Mouse (Mus musculus) MEL (cell line): ENCODE data around the gene Ttc41.

ENCODE experiments used
- CHD2 ChIP-seq: IDR thresholded peaks from 2 replicates; pipeline ENCODE4 v1.6.1; 2011; ENCODE audit warnings: low read length, improper control_type of control experiment
- CTCF ChIP-seq, 3 experiments: IDR thresholded peaks in 2 of 3; conservative IDR thresholded peaks in 1 of 3; 2 replicates each; pipeline ENCODE4 v1.5.1; 2011 to 2012; ENCODE audit warnings: low read length in 3 of 3, low read depth in 2 of 3, mild to moderate bottlenecking in 2 of 3, improper control_type of control experiment in 1 of 3, inconsistent platforms in 1 of 3, mixed read lengths in 1 of 3, moderate library complexity in 1 of 3; ENCODE audit not compliant: control insufficient read depth in 1 of 3, insufficient read depth in 1 of 3, poor library complexity in 1 of 3, severe bottlenecking in 1 of 3
- EP300 ChIP-seq, 2 experiments: IDR thresholded peaks; 2 replicates each; pipeline ENCODE4 v1.6.1; 2011; ENCODE audit warnings: improper control_type of control experiment in 2 of 2, low read length in 2 of 2, low read depth in 1 of 2, mild to moderate bottlenecking in 1 of 2
- ETS1 ChIP-seq: IDR thresholded peaks from 2 replicates; pipeline ENCODE4 v1.6.1; 2012; ENCODE audit warnings: low read depth, mild to moderate bottlenecking, inconsistent platforms, low read length, improper control_type of control experiment, moderate library complexity
- JUND ChIP-seq: IDR thresholded peaks from 2 replicates; pipeline ENCODE4 v1.6.1; 2011; ENCODE audit warnings: low read depth, mild to moderate bottlenecking, improper control_type of control experiment, low read length
- KAT2A ChIP-seq: conservative IDR thresholded peaks from 2 replicates; pipeline ENCODE4 v1.6.1; 2012; ENCODE audit warnings: low read depth, low read length, improper control_type of control experiment, inconsistent platforms
- MAFK ChIP-seq: IDR thresholded peaks from 2 replicates; pipeline ENCODE4 v1.6.1; 2011; ENCODE audit warnings: low read depth, mild to moderate bottlenecking, low read length, improper control_type of control experiment, borderline replicate concordance
- MAX ChIP-seq: IDR thresholded peaks from 2 replicates; pipeline ENCODE4 v1.6.1; 2011; ENCODE audit warnings: low read length, improper control_type of control experiment
- MXI1 ChIP-seq: IDR thresholded peaks from 2 replicates; pipeline ENCODE4 v1.6.1; 2011; ENCODE audit warnings: mild to moderate bottlenecking, low read depth, low read length, improper control_type of control experiment
- POLR2A ChIP-seq, 2 experiments: IDR thresholded peaks; 2 replicates each; pipeline ENCODE4 v1.6.1; 2011 to 2012; ENCODE audit warnings: low read length in 2 of 2, mild to moderate bottlenecking in 2 of 2, control low read depth in 1 of 2, improper control_type of control experiment in 1 of 2, low read depth in 1 of 2, moderate library complexity in 1 of 2; ENCODE audit not compliant: control insufficient read depth in 1 of 2, insufficient read depth in 1 of 2, poor library complexity in 1 of 2
- RCOR1 ChIP-seq: IDR thresholded peaks from 2 replicates; pipeline ENCODE4 v1.6.1; 2012; ENCODE audit warnings: low read depth, mild to moderate bottlenecking, inconsistent platforms, low read length, improper control_type of control experiment

DNA sequence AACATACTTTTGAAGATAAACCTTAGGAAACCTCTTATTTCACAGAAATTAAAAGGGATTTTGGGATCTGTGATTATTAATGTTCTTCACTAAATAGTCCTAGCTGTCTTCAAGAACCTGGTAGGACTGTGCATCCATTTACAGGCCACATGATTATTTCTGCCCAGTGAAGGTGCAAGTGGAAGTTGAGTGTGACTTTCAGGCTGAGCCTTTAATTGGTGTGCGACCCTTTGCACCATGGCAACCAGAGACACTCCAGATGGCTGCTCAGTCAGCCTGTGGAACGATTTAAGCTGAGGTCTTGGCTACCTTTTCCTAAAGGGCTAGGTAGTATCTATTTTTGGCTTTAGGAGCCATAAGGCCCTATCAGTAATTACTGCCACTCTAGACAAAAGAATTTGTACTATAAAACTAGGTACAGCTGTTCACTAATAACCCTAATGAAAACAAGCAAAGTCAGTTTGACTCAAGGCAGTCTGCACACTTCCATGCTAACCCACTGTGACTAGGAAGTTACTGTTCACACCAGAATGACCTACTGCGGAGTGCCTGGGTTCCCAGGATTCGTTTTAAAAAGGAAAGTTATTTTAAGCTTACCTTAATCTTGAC is 3.2 kb upstream of the Ttc41 start:
- TF ChIP-seq MAFK (no peak), POLR2A (IDR thresholded peaks at IDR 0.05; ENCODE audit: control insufficient read depth in 1 of 2, insufficient read depth in 1 of 2, low read depth in 1 of 2, low read length in 2 of 2, poor library complexity in 1 of 2) (peak in 1 of 2 experiments; percentile 29; a peak in 1 of 4 replicates), KAT2A (no peak), CTCF (IDR thresholded peaks at IDR 0.05 in 2 of 3, conservative IDR thresholded peaks at IDR 0.05 in 1 of 3; ENCODE audit: control insufficient read depth in 1 of 3, insufficient read depth in 1 of 3, low read depth in 2 of 3, low read length in 3 of 3, poor library complexity in 1 of 3, severe bottlenecking in 1 of 3) (no peak), RCOR1 (no peak), ETS1 (no peak), JUND (no peak), CHD2 (no peak), MXI1 (no peak), EP300 (IDR thresholded peaks at IDR 0.05; ENCODE audit: low read depth in 1 of 2, low read length in 2 of 2) (no peak), MAX (no peak)
